Mouse (Mus musculus) ES-Bruce4 (cell line): Measurements from ENCODE around the gene Trim47.
A peak's percentile ranks its signal among the peaks of the same experiment; 100 is the strongest.

Experiments
- CTCF ChIP-seq: IDR thresholded peaks from one replicate; pipeline ENCODE4 v1.8.1; 2011; ENCODE audit warnings: low read depth, low read length
- EP300 ChIP-seq: IDR thresholded peaks from 2 replicates; pipeline ENCODE4 v1.6.1; 2011; ENCODE audit warnings: low read depth, low read length; ENCODE audit not compliant: insufficient read depth

GRCm38 (mm10) chr11:116106963-116107776 is 19.8 kb downstream of the Trim47 start:
- TF ChIP-seq CTCF = peak; percentile 18
- TF ChIP-seq EP300 = no peak
